Mouse (Mus musculus): Measurements from ENCODE around the gene Cidec. TPM values are rescaled to one million over a fixed set of nuclear protein-coding genes. Genes with fewer than 3 reads are reported as not detected.

Cidec gene
- polyA plus RNA-seq, 1 experiment from 2014 or later: 3.3 TPM

- no peaks in the 10 kb centered on the region for H3K4me1 ChIP-seq (ENCODE audit: control insufficient read depth, insufficient read depth, low read length)
- DNase-seq (ENCODE audit: low spot score) (no peak), ATAC-seq (ENCODE audit: low read depth) (no peak)
- peaks cover 15% of the 10 kb centered on the region for H3K36me3 ChIP-seq (ENCODE audit: control insufficient read depth, insufficient read depth, low read length)
- H3K27me3 ChIP-seq (replicated peaks; ENCODE audit: control insufficient read depth, insufficient read depth, low read length): no peaks in the 10 kb centered on the region
- H3K9ac ChIP-seq (ENCODE audit: low read depth, low read length): no peak overlapping the region
- H3K27ac ChIP-seq (replicated peaks; ENCODE audit: low read depth, low read length): no peak overlapping the region
- no peak overlapping the region for H3K4me2 ChIP-seq (ENCODE audit: low read depth, low read length)
- WGBS: 70% methylated on average over 1 of the region's 1 CpGs
- H3K4me3 ChIP-seq (ENCODE audit: low read depth, low read length): no peak overlapping the region
- no peaks in the 10 kb centered on the region for H3K9me3 ChIP-seq (ENCODE audit: control insufficient read depth, low read length)
These were observed 25.6 kb downstream of the Cidec start for GRCm38 (mm10) chr6:113410001-113410400.

- Histone ChIP-seq H3K27me3 (replicated peaks; ENCODE audit: control insufficient read depth, insufficient read depth, low read length) (no peaks in the 10 kb centered on the region), H3K4me2 (ENCODE audit: low read depth, low read length) (no peak overlapping the region), H3K27ac (replicated peaks; ENCODE audit: low read depth, low read length) (no peak overlapping the region), H3K4me3 (ENCODE audit: low read depth, low read length) (no peak overlapping the region), H3K4me1 (ENCODE audit: control insufficient read depth, insufficient read depth, low read length) (no peaks in the 10 kb centered on the region), H3K9ac (ENCODE audit: low read depth, low read length) (no peak overlapping the region), H3K9me3 (ENCODE audit: control insufficient read depth, low read length) (no peaks in the 10 kb centered on the region), H3K36me3 (ENCODE audit: control insufficient read depth, insufficient read depth, low read length) (peaks cover 8% of the 10 kb centered on the region)
- WGBS: 76% methylated on average over 9 of the region's 9 CpGs
- DNase-seq (ENCODE audit: low spot score) (no peak), ATAC-seq (ENCODE audit: low read depth) (no peak)
These were observed 28.9 kb downstream of the Cidec start for GRCm38 (mm10) chr6:113406683-113407082.

- H3K4me3 ChIP-seq (ENCODE audit: low read depth, low read length): no peak overlapping the region
- H3K27ac ChIP-seq (replicated peaks; ENCODE audit: low read depth, low read length): no peak overlapping the region
- no peak overlapping the region for H3K4me2 ChIP-seq (ENCODE audit: low read depth, low read length)
- H3K9me3 ChIP-seq (ENCODE audit: control insufficient read depth, low read length): no peaks in the 10 kb centered on the region
- H3K4me1 ChIP-seq (ENCODE audit: control insufficient read depth, insufficient read depth, low read length): no peaks in the 10 kb centered on the region
- H3K27me3 ChIP-seq (replicated peaks; ENCODE audit: control insufficient read depth, insufficient read depth, low read length): no peaks in the 10 kb centered on the region
- ATAC-seq (ENCODE audit: low read depth): no peak
- H3K36me3 ChIP-seq (ENCODE audit: control insufficient read depth, insufficient read depth, low read length): peaks cover 8% of the 10 kb centered on the region
- 90% methylated on average over 6 of the region's 6 CpGs for WGBS
- DNase-seq (ENCODE audit: low spot score): no peak
- H3K9ac ChIP-seq (ENCODE audit: low read depth, low read length): no peak overlapping the region
These were observed 30.1 kb downstream of the Cidec start for GRCm38 (mm10) chr6:113405483-113405882.

- WGBS: 82% methylated on average over 12 of the region's 12 CpGs
- Histone ChIP-seq H3K4me1 (ENCODE audit: control insufficient read depth, insufficient read depth, low read length) (no peaks in the 10 kb centered on the region), H3K4me3 (ENCODE audit: low read depth, low read length) (no peak overlapping the region), H3K4me2 (ENCODE audit: low read depth, low read length) (no peak overlapping the region), H3K27me3 (replicated peaks; ENCODE audit: control insufficient read depth, insufficient read depth, low read length) (no peaks in the 10 kb centered on the region), H3K9me3 (ENCODE audit: control insufficient read depth, low read length) (no peaks in the 10 kb centered on the region), H3K27ac (replicated peaks; ENCODE audit: low read depth, low read length) (no peak overlapping the region), H3K9ac (ENCODE audit: low read depth, low read length) (no peak overlapping the region), H3K36me3 (ENCODE audit: control insufficient read depth, insufficient read depth, low read length) (peaks cover 8% of the 10 kb centered on the region)
- ATAC-seq (ENCODE audit: low read depth) (no peak), DNase-seq (ENCODE audit: low spot score) (no peak)
These were observed 30.7 kb downstream of the Cidec start for GRCm38 (mm10) chr6:113404649-113405448.

- H3K4me1 ChIP-seq (ENCODE audit: control insufficient read depth, insufficient read depth, low read length): no peaks in the 10 kb centered on the region
- H3K36me3 ChIP-seq (ENCODE audit: control insufficient read depth, insufficient read depth, low read length): peaks cover 9% of the 10 kb centered on the region
- 91% methylated on average over 13 of the region's 13 CpGs for WGBS
- H3K27me3 ChIP-seq (replicated peaks; ENCODE audit: control insufficient read depth, insufficient read depth, low read length): no peaks in the 10 kb centered on the region
- ATAC-seq (ENCODE audit: low read depth): no peak
- no peaks in the 10 kb centered on the region for H3K9me3 ChIP-seq (ENCODE audit: control insufficient read depth, low read length)
- H3K4me3 ChIP-seq (ENCODE audit: low read depth, low read length): no peak overlapping the region
- H3K27ac ChIP-seq (replicated peaks; ENCODE audit: low read depth, low read length): no peak overlapping the region
- DNase-seq (ENCODE audit: low spot score): no peak
- H3K9ac ChIP-seq (ENCODE audit: low read depth, low read length): no peak overlapping the region
- no peak overlapping the region for H3K4me2 ChIP-seq (ENCODE audit: low read depth, low read length)
These were observed 33.5 kb downstream of the Cidec start for GRCm38 (mm10) chr6:113402094-113402493.

- Histone ChIP-seq H3K9ac (ENCODE audit: low read depth, low read length) (no peak overlapping the region), H3K4me2 (ENCODE audit: low read depth, low read length) (no peak overlapping the region), H3K36me3 (ENCODE audit: control insufficient read depth, insufficient read depth, low read length) (peaks cover 15% of the 10 kb centered on the region; the same call in 1 of the 2 replicates), H3K27ac (replicated peaks; ENCODE audit: low read depth, low read length) (no peak overlapping the region), H3K27me3 (replicated peaks; ENCODE audit: control insufficient read depth, insufficient read depth, low read length) (peaks cover 6% of the 10 kb centered on the region; the same call in 1 of the 2 replicates), H3K4me1 (ENCODE audit: control insufficient read depth, insufficient read depth, low read length) (0 out of 2 replicates have a peak, but pooled peaks cover 2% of the 10 kb centered on the region), H3K9me3 (ENCODE audit: control insufficient read depth, low read length) (no peaks in the 10 kb centered on the region), H3K4me3 (ENCODE audit: low read depth, low read length) (no peak overlapping the region)
- DNase-seq (ENCODE audit: low spot score): no peak
- WGBS: 81% methylated on average over 10 of the region's 10 CpGs
- no peak for ATAC-seq (ENCODE audit: low read depth)
These were observed 39.1 kb downstream of the Cidec start for GRCm38 (mm10) chr6:113396270-113397030.

GRCm38 (mm10) chr6:113395501-113395900, 40.1 kb downstream of the Cidec start:
- WGBS: 93% methylated on average over 6 of the region's 6 CpGs
- no peak for DNase-seq (ENCODE audit: low spot score)
- Histone ChIP-seq H3K9ac (ENCODE audit: low read depth, low read length) (no peak overlapping the region), H3K27ac (replicated peaks; ENCODE audit: low read depth, low read length) (no peak overlapping the region), H3K9me3 (ENCODE audit: control insufficient read depth, low read length) (no peaks in the 10 kb centered on the region), H3K4me2 (ENCODE audit: low read depth, low read length) (no peak overlapping the region), H3K4me1 (ENCODE audit: control insufficient read depth, insufficient read depth, low read length) (0 out of 2 replicates have a peak, but pooled peaks cover 2% of the 10 kb centered on the region), H3K36me3 (ENCODE audit: control insufficient read depth, insufficient read depth, low read length) (peaks cover 24% of the 10 kb centered on the region; the same call in 1 of the 2 replicates), H3K4me3 (ENCODE audit: low read depth, low read length) (no peak overlapping the region), H3K27me3 (replicated peaks; ENCODE audit: control insufficient read depth, insufficient read depth, low read length) (peaks cover 6% of the 10 kb centered on the region; the same call in 1 of the 2 replicates)
- no peak for ATAC-seq (ENCODE audit: low read depth)

GRCm38 (mm10) chr6:113394811-113395210, 40.7 kb downstream of the Cidec start:
- no peak overlapping the region for H3K4me2 ChIP-seq (ENCODE audit: low read depth, low read length)

More at GRCm38 (mm10) chr6:113394811-113395210, 40.7 kb downstream of the Cidec start:
- H3K27ac ChIP-seq (replicated peaks; ENCODE audit: low read depth, low read length): no peak overlapping the region
- no peak for DNase-seq (ENCODE audit: low spot score)
- peaks cover 30% of the 10 kb centered on the region for H3K36me3 ChIP-seq (ENCODE audit: control insufficient read depth, insufficient read depth, low read length)
- peaks cover 6% of the 10 kb centered on the region; the same call in 1 of the 2 replicates for H3K27me3 ChIP-seq (replicated peaks; ENCODE audit: control insufficient read depth, insufficient read depth, low read length)
- ATAC-seq (ENCODE audit: low read depth): no peak
- 0 out of 2 replicates have a peak, but pooled peaks cover 2% of the 10 kb centered on the region for H3K4me1 ChIP-seq (ENCODE audit: control insufficient read depth, insufficient read depth, low read length)
- no peak overlapping the region for H3K9ac ChIP-seq (ENCODE audit: low read depth, low read length)
- no peaks in the 10 kb centered on the region for H3K9me3 ChIP-seq (ENCODE audit: control insufficient read depth, low read length)
- no peak overlapping the region for H3K4me3 ChIP-seq (ENCODE audit: low read depth, low read length)
- 94% methylated on average over 11 of the region's 11 CpGs for WGBS

Measured in embryonic facial prominence, embryonic 14.5 days (tissue).